Mouse (Mus musculus): ENCODE results near the gene Noxa1. TPM values are rescaled to one million over a fixed set of nuclear protein-coding genes. Genes with fewer than 3 reads are reported as not detected.

Gene Noxa1
- polyA plus RNA-seq, 1 experiment from 2014 or later: 0.65 TPM

GRCm38 (mm10) chr2:25124411-25124810 lies 29.5 kb upstream of the Noxa1 start:
- Histone ChIP-seq H3K36me3 (ENCODE audit: insufficient read depth, low read length) (no peaks in the 10 kb centered on the region), H3K4me2 (replicated peaks; ENCODE audit: low read depth, low read length) (no peak overlapping the region), H3K4me3 (ENCODE audit: low read length) (no peak overlapping the region), H3K27me3 (ENCODE audit: insufficient read depth, low read length) (no peaks in the 10 kb centered on the region), H3K27ac (ENCODE audit: low read length) (no peak overlapping the region), H3K4me1 (ENCODE audit: insufficient read depth, low read length) (peaks cover 27% of the 10 kb centered on the region), H3K9me3 (ENCODE audit: low read length) (no peaks in the 10 kb centered on the region), H3K9ac (replicated peaks; ENCODE audit: low read length) (no peak overlapping the region)
- ATAC-seq (ENCODE audit: low FRiP score, low TSS enrichment): no peak
- 50% methylated on average over 3 of the region's 3 CpGs for WGBS

GRCm38 (mm10) chr2:25123527-25123926 lies 28.6 kb upstream of the Noxa1 start:
- Histone ChIP-seq H3K9me3 (ENCODE audit: low read length) (no peaks in the 10 kb centered on the region), H3K27me3 (ENCODE audit: insufficient read depth, low read length) (no peaks in the 10 kb centered on the region), H3K27ac (ENCODE audit: low read length) (no peak overlapping the region), H3K4me1 (ENCODE audit: insufficient read depth, low read length) (peaks cover 27% of the 10 kb centered on the region), H3K4me2 (replicated peaks; ENCODE audit: low read depth, low read length) (no peak overlapping the region), H3K4me3 (ENCODE audit: low read length) (no peak overlapping the region), H3K36me3 (ENCODE audit: insufficient read depth, low read length) (no peaks in the 10 kb centered on the region), H3K9ac (replicated peaks; ENCODE audit: low read length) (no peak overlapping the region)
- ATAC-seq (ENCODE audit: low FRiP score, low TSS enrichment): no peak
- 80% methylated on average over 5 of the region's 5 CpGs for WGBS

GRCm38 (mm10) chr2:25122666-25123065 lies 27.7 kb upstream of the Noxa1 start:
- no peak overlapping the region for H3K9ac ChIP-seq (replicated peaks; ENCODE audit: low read length)
- WGBS: 62% methylated on average over 2 of the region's 2 CpGs
- H3K4me3 ChIP-seq (ENCODE audit: low read length): no peak overlapping the region
- H3K4me1 ChIP-seq (ENCODE audit: insufficient read depth, low read length): peaks cover 18% of the 10 kb centered on the region
- H3K27ac ChIP-seq (ENCODE audit: low read length): no peak overlapping the region
- H3K4me2 ChIP-seq (replicated peaks; ENCODE audit: low read depth, low read length): no peak overlapping the region
- no peaks in the 10 kb centered on the region for H3K9me3 ChIP-seq (ENCODE audit: low read length)
- no peak for ATAC-seq (ENCODE audit: low FRiP score, low TSS enrichment)
- no peaks in the 10 kb centered on the region for H3K27me3 ChIP-seq (ENCODE audit: insufficient read depth, low read length)
- no peaks in the 10 kb centered on the region for H3K36me3 ChIP-seq (ENCODE audit: insufficient read depth, low read length)

GRCm38 (mm10) chr2:25120963-25121362 lies 26.0 kb upstream of the Noxa1 start:
- WGBS: 75% methylated on average over 7 of the region's 7 CpGs

GRCm38 (mm10) chr2:25115442-25115841 lies 20.5 kb upstream of the Noxa1 start:
- no peak overlapping the region for H3K4me2 ChIP-seq (replicated peaks; ENCODE audit: low read depth, low read length)
- H3K9ac ChIP-seq (replicated peaks; ENCODE audit: low read length): no peak overlapping the region
- 54% methylated on average over 2 of the region's 2 CpGs for WGBS
- no peaks in the 10 kb centered on the region for H3K36me3 ChIP-seq (ENCODE audit: insufficient read depth, low read length)
- H3K9me3 ChIP-seq (ENCODE audit: low read length): no peaks in the 10 kb centered on the region
- peaks cover 5% of the 10 kb centered on the region for H3K4me1 ChIP-seq (ENCODE audit: insufficient read depth, low read length)
- no peak overlapping the region for H3K27ac ChIP-seq (ENCODE audit: low read length)
- no peak for ATAC-seq (ENCODE audit: low FRiP score, low TSS enrichment)
- no peak overlapping the region for H3K4me3 ChIP-seq (ENCODE audit: low read length)
- H3K27me3 ChIP-seq (ENCODE audit: insufficient read depth, low read length): no peaks in the 10 kb centered on the region

More at GRCm38 (mm10) chr2:25120963-25121362, 26.0 kb upstream of the Noxa1 start:
- peaks cover 4% of the 10 kb centered on the region; the same call in 1 of the 2 replicates for H3K4me1 ChIP-seq (ENCODE audit: insufficient read depth, low read length)
- H3K4me2 ChIP-seq (replicated peaks; ENCODE audit: low read depth, low read length): no peak overlapping the region
- H3K9ac ChIP-seq (replicated peaks; ENCODE audit: low read length): no peak overlapping the region
- H3K4me3 ChIP-seq (ENCODE audit: low read length): no peak overlapping the region
- H3K9me3 ChIP-seq (ENCODE audit: low read length): no peaks in the 10 kb centered on the region
- H3K36me3 ChIP-seq (ENCODE audit: insufficient read depth, low read length): no peaks in the 10 kb centered on the region
- ATAC-seq (ENCODE audit: low FRiP score, low TSS enrichment): no peak
- H3K27ac ChIP-seq (ENCODE audit: low read length): no peak overlapping the region
- H3K27me3 ChIP-seq (ENCODE audit: insufficient read depth, low read length): no peaks in the 10 kb centered on the region

- 79% methylated on average over 2 of the region's 2 CpGs for WGBS
- Histone ChIP-seq H3K9me3 (ENCODE audit: low read length) (no peaks in the 10 kb centered on the region), H3K4me1 (ENCODE audit: insufficient read depth, low read length) (peaks cover 5% of the 10 kb centered on the region), H3K9ac (replicated peaks; ENCODE audit: low read length) (no peak overlapping the region), H3K4me3 (ENCODE audit: low read length) (no peak overlapping the region), H3K36me3 (ENCODE audit: insufficient read depth, low read length) (no peaks in the 10 kb centered on the region), H3K4me2 (replicated peaks; ENCODE audit: low read depth, low read length) (no peak overlapping the region), H3K27ac (ENCODE audit: low read length) (no peak overlapping the region), H3K27me3 (ENCODE audit: insufficient read depth, low read length) (no peaks in the 10 kb centered on the region)
- no peak for ATAC-seq (ENCODE audit: low FRiP score, low TSS enrichment)
Measured at GRCm38 (mm10) chr2:25114308-25114707, 19.4 kb upstream of the Noxa1 start.

- peak; percentile 67 for ATAC-seq (ENCODE audit: low FRiP score, low TSS enrichment)
- Histone ChIP-seq H3K36me3 (ENCODE audit: insufficient read depth, low read length) (no peaks in the 10 kb centered on the region), H3K9ac (replicated peaks; ENCODE audit: low read length) (no peak overlapping the region), H3K9me3 (ENCODE audit: low read length) (no peaks in the 10 kb centered on the region), H3K27me3 (ENCODE audit: insufficient read depth, low read length) (no peaks in the 10 kb centered on the region), H3K27ac (ENCODE audit: low read length) (peak overlapping the region; percentile 63), H3K4me1 (ENCODE audit: insufficient read depth, low read length) (peaks cover 5% of the 10 kb centered on the region), H3K4me3 (ENCODE audit: low read length) (no peak overlapping the region), H3K4me2 (replicated peaks; ENCODE audit: low read depth, low read length) (no peak overlapping the region)
- 52% methylated on average over 9 of the region's 9 CpGs for WGBS
Measured at GRCm38 (mm10) chr2:25111184-25111791, 16.3 kb upstream of the Noxa1 start.

GRCm38 (mm10) chr2:25110505-25111183 lies 15.7 kb upstream of the Noxa1 start:
- no peaks in the 10 kb centered on the region for H3K36me3 ChIP-seq (ENCODE audit: insufficient read depth, low read length)
- no peak overlapping the region for H3K4me2 ChIP-seq (replicated peaks; ENCODE audit: low read depth, low read length)
- H3K27me3 ChIP-seq (ENCODE audit: insufficient read depth, low read length): no peaks in the 10 kb centered on the region
- no peaks in the 10 kb centered on the region for H3K9me3 ChIP-seq (ENCODE audit: low read length)
- ATAC-seq (ENCODE audit: low FRiP score, low TSS enrichment): no peak; the same call in 1 of the 2 replicates
- no peak overlapping the region for H3K4me3 ChIP-seq (ENCODE audit: low read length)
- H3K4me1 ChIP-seq (ENCODE audit: insufficient read depth, low read length): peaks cover 5% of the 10 kb centered on the region
- H3K9ac ChIP-seq (replicated peaks; ENCODE audit: low read length): no peak overlapping the region
- peak overlapping the region; percentile 56 for H3K27ac ChIP-seq (ENCODE audit: low read length)

- H3K9ac ChIP-seq (replicated peaks; ENCODE audit: low read length): no peak overlapping the region
- H3K4me1 ChIP-seq (ENCODE audit: insufficient read depth, low read length): peaks cover 5% of the 10 kb centered on the region
- H3K27ac ChIP-seq (ENCODE audit: low read length): no peak overlapping the region
- no peaks in the 10 kb centered on the region for H3K9me3 ChIP-seq (ENCODE audit: low read length)
- no peaks in the 10 kb centered on the region for H3K36me3 ChIP-seq (ENCODE audit: insufficient read depth, low read length)
- no peaks in the 10 kb centered on the region for H3K27me3 ChIP-seq (ENCODE audit: insufficient read depth, low read length)
- no peak overlapping the region for H3K4me2 ChIP-seq (replicated peaks; ENCODE audit: low read depth, low read length)
- no peak for ATAC-seq (ENCODE audit: low FRiP score, low TSS enrichment)
- H3K4me3 ChIP-seq (ENCODE audit: low read length): no peak overlapping the region
Measured at GRCm38 (mm10) chr2:25109487-25109886, 14.5 kb upstream of the Noxa1 start.

GRCm38 (mm10) chr2:25106045-25106444 lies 11.1 kb upstream of the Noxa1 start:
- H3K9ac ChIP-seq (replicated peaks; ENCODE audit: low read length): no peak overlapping the region
- H3K27me3 ChIP-seq (ENCODE audit: insufficient read depth, low read length): no peaks in the 10 kb centered on the region
- H3K9me3 ChIP-seq (ENCODE audit: low read length): no peaks in the 10 kb centered on the region
- no peak overlapping the region for H3K4me3 ChIP-seq (ENCODE audit: low read length)
- H3K4me1 ChIP-seq (ENCODE audit: insufficient read depth, low read length): no peaks in the 10 kb centered on the region; the same call in none of the 2 replicates
- 64% methylated on average over 3 of the region's 3 CpGs for WGBS
- no peak for ATAC-seq (ENCODE audit: low FRiP score, low TSS enrichment)
- no peaks in the 10 kb centered on the region for H3K36me3 ChIP-seq (ENCODE audit: insufficient read depth, low read length)
- H3K27ac ChIP-seq (ENCODE audit: low read length): no peak overlapping the region
- H3K4me2 ChIP-seq (replicated peaks; ENCODE audit: low read depth, low read length): no peak overlapping the region

All from kidney, embryonic 16.5 days (tissue).